Mouse (Mus musculus) neural tube, embryonic 11.5 days (tissue): ENCODE measurements around the gene Tex28. TPM values are rescaled to one million over a fixed set of nuclear protein-coding genes. Genes with fewer than 3 reads are reported as not detected.

ENCODE experiments used
- ATAC-seq: fragments of 200-750 bp; cut with Nextera tagmentation; 2 replicates; pipeline ENCODE4 v1.8.0; 2017; ENCODE audit warnings: moderate number of reproducible peaks, mild to moderate bottlenecking, moderate TSS enrichment, moderate library complexity; ENCODE audit not compliant: insufficient read depth, low FRiP score, low TSS enrichment
- DNase-seq: peaks from one replicate; pipeline ENCODE4 v3.0.0-alpha.2; 2015; ENCODE audit warnings: low spot score
- H3K27ac ChIP-seq: fragments of 300-500 bp; sonication (generic); 2 replicates; pipeline ENCODE4 v1.5.1; 2014; ENCODE audit warnings: low read depth, mild to moderate bottlenecking, low read length
- H3K27me3 ChIP-seq: fragments of 300-500 bp; sonication (generic); 2 replicates; pipeline ENCODE4 v1.6.1; 2014; ENCODE audit warnings: mild to moderate bottlenecking, low read length, mixed read lengths; ENCODE audit not compliant: control insufficient read depth, insufficient read depth
- H3K36me3 ChIP-seq: fragments of 300-500 bp; sonication (generic); 2 replicates; pipeline ENCODE4 v1.6.1; 2014; ENCODE audit warnings: mild to moderate bottlenecking, low read length, moderate library complexity, mixed read lengths; ENCODE audit not compliant: control insufficient read depth, insufficient read depth
- H3K4me1 ChIP-seq: fragments of 300-500 bp; sonication (generic); 2 replicates; pipeline ENCODE4 v1.6.1; 2014; ENCODE audit warnings: low read length, mixed read lengths; ENCODE audit not compliant: control insufficient read depth, insufficient read depth
- H3K4me2 ChIP-seq: fragments of 300-500 bp; sonication (generic); 2 replicates; pipeline ENCODE4 v1.6.1; 2014; ENCODE audit warnings: low read depth, mild to moderate bottlenecking, moderate library complexity
- H3K4me3 ChIP-seq: fragments of 300-500 bp; sonication (generic); 2 replicates; pipeline ENCODE4 v1.5.1; 2014; ENCODE audit warnings: low read depth, low read length
- H3K9ac ChIP-seq: fragments of 300-500 bp; sonication (generic); 2 replicates; pipeline ENCODE4 v1.6.1; 2014; ENCODE audit warnings: mild to moderate bottlenecking, low read length
- H3K9me3 ChIP-seq: fragments of 300-500 bp; sonication (generic); 2 replicates; pipeline ENCODE4 v1.6.1; 2016; ENCODE audit warnings: low read length; ENCODE audit not compliant: control insufficient read depth
- WGBS: fragments of 180-500 bp; shearing (Covaris S2); extraction: QIAGEN DNeasy Blood & Tissue Kit; methylation state at CpG from one replicate; pipeline ENCODE4 v1.1.7; 2014; 5-methylcytosine and 5-hydroxymethylcytosine counted together
- polyA plus RNA-seq: library from polyadenylated mRNA; unstranded; fragments of >200 nt; fragmentation: Nextera tagmentation; extraction: Ambion mirVana; gene quantifications from 2 replicates; pipeline ENCODE4 v1.2.1, GENCODE M21; 2014

Tex28 gene
- polyA plus RNA-seq, 1 experiment from 2014 or later = not detected

- Histone ChIP-seq H3K4me3 (no peak overlapping the region), H3K36me3 (no peaks in the 10 kb centered on the region), H3K27me3 (no peaks in the 10 kb centered on the region), H3K27ac (no peak overlapping the region), H3K9me3 (no peaks in the 10 kb centered on the region), H3K4me1 (no peaks in the 10 kb centered on the region), H3K9ac (no peak overlapping the region), H3K4me2 (no peak overlapping the region)
- 51% methylated on average over 2 of the region's 2 CpGs for WGBS
- DNase-seq (no peak), ATAC-seq (no peak)
These were observed 61.7 kb downstream of the Tex28 start for GRCm38 (mm10) chrX:74105916-74106315.

- H3K27ac ChIP-seq = no peak overlapping the region
- DNase-seq (no peak), ATAC-seq (no peak)
- no peak overlapping the region for H3K4me2 ChIP-seq
- H3K36me3 ChIP-seq = no peaks in the 10 kb centered on the region
- no peaks in the 10 kb centered on the region for H3K27me3 ChIP-seq
- H3K4me3 ChIP-seq = no peak overlapping the region
- no peak overlapping the region for H3K9ac ChIP-seq
- H3K4me1 ChIP-seq = no peaks in the 10 kb centered on the region
- WGBS = 76% methylated on average over 4 of the region's 4 CpGs
- no peaks in the 10 kb centered on the region for H3K9me3 ChIP-seq
These were observed 64.0 kb downstream of the Tex28 start for GRCm38 (mm10) chrX:74103457-74104188.

Other genes with a start within 250 kb of the Tex28 start
- 2.1 and 2.5 TPM in 2 replicates for gene Arhgap4, start 246.0 kb downstream of the Tex28 start, polyA plus RNA-seq
- gene Naa10, start 245.9 kb downstream of the Tex28 start, polyA plus RNA-seq = 133 and 144 TPM in 2 replicates
- gene Renbp, start 237.0 kb downstream of the Tex28 start, polyA plus RNA-seq = 16.3 and 19.0 TPM in 2 replicates
- 80.0 and 89.3 TPM in 2 replicates for gene Hcfc1, start 201.5 kb downstream of the Tex28 start, polyA plus RNA-seq
- 33.4 and 42.2 TPM in 2 replicates for gene Irak1, start 143.9 kb downstream of the Tex28 start, polyA plus RNA-seq
- gene Opn1mw, start 40.4 kb downstream of the Tex28 start, polyA plus RNA-seq = not detected in 2 replicates
- 15.6 and 16.2 TPM in 2 replicates for gene Mecp2, start 32.5 kb downstream of the Tex28 start, polyA plus RNA-seq
- gene Tktl1, start 9.4 kb upstream of the Tex28 start, polyA plus RNA-seq = not detected in 2 replicates
- 243 and 246 TPM in 2 replicates for gene Flna, start 82.0 kb upstream of the Tex28 start, polyA plus RNA-seq
- gene Emd, start 86.8 kb upstream of the Tex28 start, polyA plus RNA-seq = 24.0 and 31.9 TPM in 2 replicates
- 741 and 756 TPM in 2 replicates for gene Rpl10, start 103.0 kb upstream of the Tex28 start, polyA plus RNA-seq
- gene Taz, start 114.1 kb upstream of the Tex28 start, polyA plus RNA-seq = 56.1 and 58.5 TPM in 2 replicates
- gene Dnase1l1, start 114.5 kb upstream of the Tex28 start, polyA plus RNA-seq = 4.6 and 6.2 TPM in 2 replicates
- 116 and 138 TPM in 2 replicates for gene Atp6ap1, start 129.3 kb upstream of the Tex28 start, polyA plus RNA-seq
- gene Gdi1, start 137.2 kb upstream of the Tex28 start, polyA plus RNA-seq = 469 and 512 TPM in 2 replicates
- 57.7 and 58.1 TPM in 2 replicates for gene Fam50a, start 145.2 kb upstream of the Tex28 start, polyA plus RNA-seq
- 21.2 and 22.5 TPM in 2 replicates for gene Plxna3, start 161.2 kb upstream of the Tex28 start, polyA plus RNA-seq
- gene Lage3, start 185.8 kb upstream of the Tex28 start, polyA plus RNA-seq = 89.0 and 102 TPM in 2 replicates
- gene Ubl4a, start 205.4 kb upstream of the Tex28 start, polyA plus RNA-seq = 69.8 and 72.0 TPM in 2 replicates
- gene Slc10a3, start 205.5 kb upstream of the Tex28 start, polyA plus RNA-seq = 9.6 and 11.6 TPM in 2 replicates
- gene Fam3a, start 225.4 kb upstream of the Tex28 start, polyA plus RNA-seq = 27.8 and 30.8 TPM in 2 replicates
- 24.4 and 27.7 TPM in 2 replicates for gene Ikbkg, start 225.5 kb upstream of the Tex28 start, polyA plus RNA-seq